Comparison of ENCODE assay signal across 28 mouse cellular contexts in the genomic region with DNA sequence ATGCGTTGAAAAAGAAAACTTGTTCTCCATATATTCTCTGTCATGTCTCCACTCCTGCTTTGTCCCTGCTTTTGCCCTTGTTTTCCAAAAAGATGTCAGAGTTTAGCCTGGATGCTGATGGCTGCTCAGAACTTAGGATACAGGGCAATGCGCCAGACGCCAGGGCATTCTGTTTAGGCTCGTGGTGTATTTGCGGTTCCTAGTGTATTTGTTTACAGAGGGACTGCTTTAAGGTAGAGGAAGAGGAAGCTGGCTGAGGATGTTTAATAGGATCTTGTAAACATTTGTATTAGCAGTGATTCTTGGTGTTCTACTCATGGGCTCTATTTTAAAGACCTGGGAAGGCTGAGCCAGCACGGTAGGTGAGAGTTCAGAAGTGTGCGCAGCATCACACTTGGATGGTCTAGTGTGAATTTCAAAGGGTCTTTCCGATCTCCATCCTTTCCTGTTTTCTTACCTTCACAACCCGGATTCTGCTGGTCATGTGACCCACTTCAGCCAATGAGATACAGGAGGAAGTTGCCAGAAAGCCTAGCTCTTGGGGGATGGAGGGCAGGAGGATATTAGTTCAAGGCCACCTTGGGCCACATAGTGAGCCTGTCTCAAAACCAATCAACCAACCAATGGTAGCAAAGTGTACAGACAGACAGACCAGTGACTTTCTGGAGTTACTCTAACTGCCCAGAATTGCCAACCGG. TPM values are rescaled to one million over a fixed set of nuclear protein-coding genes. Genes with fewer than 3 reads are reported as not detected.
A peak's percentile ranks its signal among the peaks of the same experiment; 100 is the strongest.
DNase-seq lines count a peak whose midpoint lies in the region; ATAC-seq and TF ChIP-seq lines count a peak whose summit lies in the region.
"Had no signal": no experiment of that assay in that cellular context is flagged by ENCODE, and none has a peak within 500 bp of the region (broad histone marks: within the 10 kb centered on the region; RNA-seq: fewer than 3 reads in every experiment).

No protein-coding gene starts in this region.

- TF ChIP-seq CTCF in lung, adult 2 months (IDR thresholded peaks at IDR 0.05; ENCODE audit: insufficient read depth, low read length), result no peak

- ATAC-seq in kidney, embryonic 15.5 days (replicated peaks; ENCODE audit: low FRiP score), result no peak
- ATAC-seq: CD4-positive, CD25-positive, alpha-beta regulatory T cell, adult 4 months; forebrain, embryonic 16.5 days; liver, embryonic 12.5 days; liver, postnatal 0 days had no signal

- no peak overlapping the region for H3K4me2 ChIP-seq in kidney, embryonic 15.5 days
- H3K4me2 ChIP-seq: heart, embryonic 13.5 days; hindbrain, embryonic 14.5 days; liver, embryonic 12.5 days; neural tube, embryonic 15.5 days had no signal

- H3K4me1 ChIP-seq in lung, adult 2 months (ENCODE audit: control insufficient read depth, insufficient read depth, low read length), result peaks cover 2% of the 10 kb centered on the region
- no peaks in the 10 kb centered on the region for H3K4me1 ChIP-seq in kidney, embryonic 15.5 days
- H3K4me1 ChIP-seq: liver, embryonic 12.5 days; neural tube, embryonic 15.5 days had no signal

- H3K9me3 ChIP-seq in kidney, embryonic 15.5 days (replicated peaks), result no peaks in the 10 kb centered on the region
- H3K9me3 ChIP-seq: heart, embryonic 13.5 days; liver, embryonic 12.5 days; neural tube, embryonic 15.5 days had no signal

- H3K9ac ChIP-seq in kidney, embryonic 15.5 days, result no peak overlapping the region
- H3K9ac ChIP-seq: heart, embryonic 13.5 days; hindbrain, embryonic 14.5 days; liver, embryonic 12.5 days; liver, postnatal 0 days; neural tube, embryonic 15.5 days had no signal

- no peak overlapping the region for H3K27ac ChIP-seq in kidney, embryonic 15.5 days
- H3K27ac ChIP-seq: gastrocnemius, adult 2 months; heart, embryonic 13.5 days; hindbrain, embryonic 14.5 days; liver, embryonic 12.5 days; neural tube, embryonic 15.5 days had no signal

- WGBS in lung, adult 2 months, result 53% methylated on average over 10 of the region's 10 CpGs
- 89% methylated on average over 10 of the region's 10 CpGs for WGBS in kidney, embryonic 15.5 days

- no peaks in the 10 kb centered on the region for H3K36me3 ChIP-seq in kidney, embryonic 15.5 days
- H3K36me3 ChIP-seq: liver, embryonic 12.5 days; neural tube, embryonic 15.5 days had no signal

- no peak overlapping the region for H3K4me3 ChIP-seq in lung, adult 2 months (replicated peaks; ENCODE audit: extremely low read depth, low read depth, low read length)
- H3K4me3 ChIP-seq in kidney, embryonic 15.5 days (replicated peaks), result no peak overlapping the region
- H3K4me3 ChIP-seq: erythroblast, embryonic 14.5 days; gastrocnemius, adult 2 months; heart, embryonic 13.5 days; liver, embryonic 12.5 days; neural tube, embryonic 15.5 days had no signal

- H3K27me3 ChIP-seq in kidney, embryonic 15.5 days, result no peaks in the 10 kb centered on the region
- H3K27me3 ChIP-seq: heart, embryonic 13.5 days; liver, embryonic 12.5 days; neural tube, embryonic 15.5 days had no signal

- no peak for DNase-seq in lung, adult 2 months
- DNase-seq in lung, postnatal 14 days, result no peak
- DNase-seq in ES-CJ7 (ENCODE audit: low read depth, low spot score), result peak; percentile 63
- peak; percentile 47 for DNase-seq in lung, postnatal 10 days
- no peak for DNase-seq in ovary, postnatal 14 days (ENCODE audit: low spot score)
- DNase-seq in adrenal gland, adult 18-20 months (ENCODE audit: low spot score in 2 of 2), result no peak
- DNase-seq: adrenal gland, adult 2 months; adrenal gland, postnatal 36 days; cerebellum, adult 18-20 months; gastrocnemius, adult 2 months; heart, postnatal 10 days; kidney, adult 18-20 months; kidney, postnatal 36 days; layer of hippocampus, postnatal 36 days; left cerebral cortex, postnatal 4 days; liver, postnatal 0 days; midbrain, embryonic 14.5 days; right cerebral cortex, adult 18-20 months; right cerebral cortex, postnatal 4 days; thymus, postnatal 14 days had no signal

- TF ChIP-seq POLR2A in lung, adult 2 months (IDR thresholded peaks at IDR 0.05; ENCODE audit: borderline replicate concordance, extremely low read depth, low read depth, low read length), result peak; percentile 17; the same call in 1 of the 2 replicates

RNA-seq across cellular contexts. Expression of gene Hopx, which starts 29.0 kb away (rescaled TPM):
- polyA plus RNA-seq in lung, adult 2 months (2012; rRNA removed), result 592 and 698 TPM in 2 replicates
- polyA plus RNA-seq in kidney, embryonic 15.5 days (2015; fragmentation: Nextera tagmentation; extraction: Ambion mirVana), result 1.0 and 1.7 TPM in 2 replicates
- total RNA-seq in adrenal gland, adult 18-20 months (2021), result 1 to 10 TPM; 2.4 to 3.3 TPM
- polyA plus RNA-seq: liver, embryonic 12.5 days had no signal

Comparison
In these comparisons a context has a peak if more than half of its experiments do, and no peak if none do; other contexts are left out.
1. DNase-seq: peak in ES-CJ7 (single experiment) and lung, postnatal 10 days (single experiment); none in lung, adult 2 months (single experiment), lung, postnatal 14 days (single experiment), ovary, postnatal 14 days (single experiment) and adrenal gland, adult 18-20 months (0 of 2).
2. RNA of gene Hopx, which starts 29.0 kb away (polyA plus RNA-seq): 592 to 698 TPM in lung, adult 2 months; 1.0 to 1.7 TPM in kidney, embryonic 15.5 days; every median in the first group is over 100 times any median in the second.